Mouse (Mus musculus) Muller cell, postnatal 12 days (primary cell): ENCODE results near the gene Olfr1462.

Experiments
- DNase-seq: peaks from one replicate; pipeline ENCODE4 v3.0.0-alpha.2; 2015; ENCODE audit errors: inconsistent ontology term

Olfr1462 gene

GRCm38 (mm10) chr19:13185434-13185833 is at the start of gene Olfr1462:
TSS of gene Olfr1462 (plus strand) at chr19:13185734.
- no peak for DNase-seq

- DNase-seq = no peak
Observed at GRCm38 (mm10) chr19:13149449-13149848, 36.1 kb upstream of the Olfr1462 start, which contains the start of gene Olfr1459. TSS of gene Olfr1459 (minus strand) at chr19:13149549.

GRCm38 (mm10) chr19:13162700-13163099 is 22.8 kb upstream of the Olfr1462 start, which contains the start of gene Olfr1461:
TSS of gene Olfr1461 (plus strand) at chr19:13163000.
- no peak for DNase-seq

GRCm38 (mm10) chr19:13221666-13222065 is 36.1 kb downstream of the Olfr1462 start:
- DNase-seq = no peak

GRCm38 (mm10) chr19:13231028-13231427 is 45.5 kb downstream of the Olfr1462 start, which contains the start of gene Olfr1463:
TSS of gene Olfr1463 (plus strand) at chr19:13231328.
- no peak for DNase-seq
